Mouse (Mus musculus) CH12.LX (cell line): ENCODE results near the gene Abhd2. TPM values are rescaled to one million over a fixed set of nuclear protein-coding genes. Genes with fewer than 3 reads are reported as not detected.

Experiments used
- DNase-seq: peaks from one replicate; pipeline ENCODE4 v3.0.0-alpha.2; 2013; ENCODE audit errors: extremely low read depth
- H3K27ac ChIP-seq: 2 replicates; pipeline ENCODE4 v1.5.1; 2012; ENCODE audit warnings: low read depth, mild to moderate bottlenecking, control low read depth, moderate library complexity; ENCODE audit not compliant: insufficient read depth
- H3K27me3 ChIP-seq: replicated peaks from 2 replicates; pipeline ENCODE3; 2012; ENCODE audit warnings: inconsistent platforms
- H3K36me3 ChIP-seq, 2 experiments: replicated peaks in 1 of 2; 2 replicates each; pipeline versions ENCODE3 to v1.6.1; 2012; ENCODE audit warnings: inconsistent platforms in 1 of 2, low read length in 1 of 2, mild to moderate bottlenecking in 1 of 2, mixed read lengths in 1 of 2, moderate library complexity in 1 of 2; ENCODE audit not compliant: control insufficient read depth in 1 of 2, insufficient read depth in 1 of 2
- H3K4me1 ChIP-seq, 2 experiments: 2 replicates each; pipeline ENCODE4 v1.6.1; 2012; ENCODE audit warnings: inconsistent platforms in 1 of 2, moderate library complexity in 1 of 2; ENCODE audit not compliant: insufficient read depth in 2 of 2, control insufficient read depth in 1 of 2
- H3K4me2 ChIP-seq: 2 replicates; pipeline ENCODE4 v1.6.1; 2012; ENCODE audit warnings: low read depth, mild to moderate bottlenecking, control low read depth; ENCODE audit not compliant: poor library complexity, insufficient read depth, severe bottlenecking
- H3K4me3 ChIP-seq, 3 experiments: fragments of 150-350 bp in 1 of 3; sonication (generic) in 1 of 3; replicated peaks in 1 of 3; 2 replicates each; pipeline versions ENCODE3 to v1.5.1; 2011 to 2012; ENCODE audit warnings: low read depth in 2 of 3, low read length in 2 of 3, mild to moderate bottlenecking in 2 of 3, moderate library complexity in 2 of 3, control low read depth in 1 of 3, improper control_type of control experiment in 1 of 3, inconsistent platforms in 1 of 3, mixed read lengths in 1 of 3; ENCODE audit not compliant: poor library complexity in 1 of 3
- H3K79me2 ChIP-seq: replicated peaks from 2 replicates; pipeline ENCODE4 v1.6.1; 2012; ENCODE audit warnings: mild to moderate bottlenecking, moderate library complexity; ENCODE audit not compliant: control insufficient read depth, poor library complexity, insufficient read depth, severe bottlenecking; ENCODE audit errors: extremely low read depth
- H3K9ac ChIP-seq: 2 replicates; pipeline ENCODE4 v1.6.1; 2012; ENCODE audit warnings: low read depth, mild to moderate bottlenecking, control low read depth, moderate library complexity; ENCODE audit not compliant: insufficient read depth
- H3K9me3 ChIP-seq: replicated peaks from 2 replicates; pipeline ENCODE3; 2012; ENCODE audit warnings: low read length, inconsistent platforms, mixed read lengths
- CHD1 ChIP-seq: IDR thresholded peaks from 2 replicates; pipeline ENCODE4 v1.6.1; 2012; ENCODE audit warnings: low read depth, low read length, improper control_type of control experiment, inconsistent platforms
- CTCF ChIP-seq, 2 experiments: IDR thresholded peaks in 1 of 2; conservative IDR thresholded peaks in 1 of 2; 2 replicates each; pipeline ENCODE4 v1.5.1; 2011 to 2012; ENCODE audit warnings: low read depth in 2 of 2, low read length in 2 of 2, improper control_type of control experiment in 1 of 2, inconsistent platforms in 1 of 2, mild to moderate bottlenecking in 1 of 2, moderate library complexity in 1 of 2
- GABPA ChIP-seq: IDR thresholded peaks from 2 replicates; pipeline ENCODE4 v1.6.1; 2012; ENCODE audit warnings: low read depth, low read length, improper control_type of control experiment, inconsistent platforms; ENCODE audit not compliant: insufficient replicate concordance
- NELFE ChIP-seq: IDR thresholded peaks from 2 replicates; pipeline ENCODE4 v1.6.1; 2011; ENCODE audit warnings: low read depth, low read length, improper control_type of control experiment
- POLR2AphosphoS2 ChIP-seq: IDR thresholded peaks from 2 replicates; pipeline ENCODE4 v1.6.1; 2011; ENCODE audit warnings: low read depth, low read length, improper control_type of control experiment
- SIN3A ChIP-seq: IDR thresholded peaks from 2 replicates; pipeline ENCODE4 v1.6.1; 2012; ENCODE audit warnings: low read length, improper control_type of control experiment, inconsistent platforms
- TCF12 ChIP-seq: IDR thresholded peaks from 2 replicates; pipeline ENCODE4 v1.6.1; 2014; ENCODE audit warnings: low read depth, mild to moderate bottlenecking, inconsistent platforms, low read length, improper control_type of control experiment
- dilution Hi-C: fragments of 300-500 bp; cut with MboI; formaldehyde crosslinking; loops from 2 replicates; pipeline ENCODE4 v1.14.3; 2020; ENCODE audit warnings: low sequenced_read_pairs; ENCODE audit not compliant: extremely low pct_unique_long_range_greater_than_20kb, extremely low pct_ligation_motif_present
- in situ Hi-C: fragments of 300-500 bp; cut with MboI; formaldehyde crosslinking; loops from 3 replicates; pipeline ENCODE4 v1.14.3; 2019; ENCODE audit warnings: low sequenced_read_pairs, low pct_ligation_motif_present, low pct_unique_long_range_greater_than_20kb, mixed read lengths
- polyA plus RNA-seq: library from polyadenylated mRNA; unstranded; fragments of >175 nt; gene quantifications from 2 replicates; pipeline ENCODE4 v1.2.1, GENCODE M21; 2012; ENCODE audit warnings: low read depth; ENCODE audit not compliant: insufficient read length
- total RNA-seq, 2 experiments: library from RNA; depleted of rRNA; stranded (reverse); fragments of 300-350 nt in 1 of 2; fragments of >200 nt in 1 of 2; gene quantifications; 2 replicates each; pipeline ENCODE4 v1.2.3; 2012 to 2014

Gene Abhd2
- total and polyA plus RNA-seq, 3 experiments: 6.0 to 15.4 (median 9.9) TPM

DNA sequence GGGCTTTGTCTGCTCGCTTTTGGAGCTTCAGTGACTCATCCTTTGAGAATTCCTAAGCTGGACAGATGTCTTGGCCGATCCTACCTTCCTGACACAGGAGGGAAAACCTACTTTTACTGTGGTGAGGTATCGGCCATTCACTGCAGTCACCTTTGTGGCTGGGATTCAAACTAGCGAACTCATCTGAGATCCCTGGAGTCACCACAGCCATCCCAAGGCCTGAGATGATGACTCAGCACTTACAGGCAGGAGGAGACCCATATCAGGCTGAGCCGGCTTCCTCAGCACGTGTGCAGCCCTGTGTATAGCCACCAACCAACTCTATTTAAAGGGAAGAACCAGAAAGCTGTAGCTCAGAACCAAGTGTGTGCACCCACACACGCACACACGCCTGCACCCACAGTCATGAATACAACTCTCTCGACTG, 2.0 kb upstream of the Abhd2 start:
- DNase-seq: no peak
- in situ Hi-C loops (loop anchor here (25.0 kb wide), 1 partner anchor 191 kb away; the partner anchor contains the start of gene Polg), dilution Hi-C loops (no loop called here)
- Histone ChIP-seq H3K4me2 (no peak overlapping the region), H3K9ac (no peak overlapping the region), H3K27me3 (no peaks in the 10 kb centered on the region), H3K36me3 (no peaks in the 10 kb centered on the region), H3K4me3 (no peak overlapping the region), H3K27ac (no peak overlapping the region), H3K4me1 (peaks cover 14 to 71% of the 10 kb centered on the region in 2 experiments), H3K9me3 (no peaks in the 10 kb centered on the region), H3K79me2 (peaks cover 3% of the 10 kb centered on the region; the same call in 1 of the 2 replicates)
- TF ChIP-seq GABPA: no peak
- no peak for TF ChIP-seq POLR2AphosphoS2
- no peak for TF ChIP-seq NELFE

DNA sequence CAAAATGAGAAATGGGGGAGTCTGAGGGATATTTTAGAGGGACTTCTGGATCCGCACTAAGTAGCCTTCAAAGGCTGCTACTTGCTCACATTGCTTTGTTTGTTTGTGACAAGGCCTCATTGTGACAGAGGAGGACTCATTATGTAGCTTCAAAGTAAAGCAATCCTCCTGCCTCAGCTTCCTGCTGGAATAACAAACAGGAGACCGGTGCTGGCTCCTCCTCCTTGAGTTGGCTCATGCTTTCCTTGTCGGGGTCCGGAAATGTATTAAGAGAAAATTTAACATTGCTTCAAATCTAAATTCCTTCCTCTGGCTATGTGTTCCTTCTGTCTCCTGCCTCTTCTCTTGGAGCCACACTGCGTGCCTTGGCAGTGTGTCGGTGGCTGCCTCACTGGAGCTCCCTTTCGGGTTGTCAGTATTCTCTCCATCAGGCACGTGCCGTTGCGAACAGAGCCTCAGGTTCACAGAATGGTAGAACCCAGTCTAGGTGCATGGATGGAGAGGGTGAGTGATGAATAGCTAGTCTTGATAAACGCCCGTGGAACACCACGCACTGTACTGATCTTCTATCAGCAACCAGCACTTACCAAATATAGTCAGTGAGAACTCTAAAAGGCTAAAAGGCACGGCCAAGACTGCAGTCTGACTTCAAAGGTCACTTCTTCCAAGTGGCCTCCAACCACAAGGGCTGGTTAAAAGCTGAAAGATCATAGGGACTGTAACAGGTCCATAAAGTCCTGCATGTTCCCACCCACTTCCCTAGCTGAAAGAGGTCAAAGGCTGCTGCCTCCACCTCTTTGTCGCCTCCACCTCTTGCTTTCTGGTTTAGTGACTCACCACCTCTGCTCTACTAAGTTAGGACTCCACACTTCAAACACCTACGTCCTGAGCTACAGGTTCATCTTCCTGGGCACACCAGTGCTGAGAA, 874 bp upstream of the Abhd2 start:
- peaks cover 14 to 77% of the 10 kb centered on the region in 2 experiments for H3K4me1 ChIP-seq
- H3K79me2 ChIP-seq: peaks cover 4% of the 10 kb centered on the region; the same call in 1 of the 2 replicates
- peak overlapping the region; percentile 40 to 91 (median 54) for H3K4me3 ChIP-seq
- peak overlapping the region; percentile 68 for H3K4me2 ChIP-seq
- TF ChIP-seq CTCF (conservative IDR thresholded peaks at IDR 0.05 in 1 of 2, IDR thresholded peaks at IDR 0.05 in 1 of 2; ENCODE audit: low read depth in 2 of 2, low read length in 2 of 2): no peak
- no peak for TF ChIP-seq CHD1
- TF ChIP-seq SIN3A: 0 out of 2 replicates have a peak, but pooled peaks have one; percentile 64
- no peaks in the 10 kb centered on the region for H3K27me3 ChIP-seq
- no peaks in the 10 kb centered on the region for H3K36me3 ChIP-seq
- H3K27ac ChIP-seq: no peak overlapping the region
- dilution Hi-C loops (no loop called here), in situ Hi-C loops (loop anchor here (25.0 kb wide), 1 partner anchor 190 kb away; the partner anchor contains the start of gene Polg)
- H3K9me3 ChIP-seq: no peaks in the 10 kb centered on the region
- peak overlapping the region; percentile 56; the same call in 1 of the 2 replicates for H3K9ac ChIP-seq
- DNase-seq: no peak

DNA sequence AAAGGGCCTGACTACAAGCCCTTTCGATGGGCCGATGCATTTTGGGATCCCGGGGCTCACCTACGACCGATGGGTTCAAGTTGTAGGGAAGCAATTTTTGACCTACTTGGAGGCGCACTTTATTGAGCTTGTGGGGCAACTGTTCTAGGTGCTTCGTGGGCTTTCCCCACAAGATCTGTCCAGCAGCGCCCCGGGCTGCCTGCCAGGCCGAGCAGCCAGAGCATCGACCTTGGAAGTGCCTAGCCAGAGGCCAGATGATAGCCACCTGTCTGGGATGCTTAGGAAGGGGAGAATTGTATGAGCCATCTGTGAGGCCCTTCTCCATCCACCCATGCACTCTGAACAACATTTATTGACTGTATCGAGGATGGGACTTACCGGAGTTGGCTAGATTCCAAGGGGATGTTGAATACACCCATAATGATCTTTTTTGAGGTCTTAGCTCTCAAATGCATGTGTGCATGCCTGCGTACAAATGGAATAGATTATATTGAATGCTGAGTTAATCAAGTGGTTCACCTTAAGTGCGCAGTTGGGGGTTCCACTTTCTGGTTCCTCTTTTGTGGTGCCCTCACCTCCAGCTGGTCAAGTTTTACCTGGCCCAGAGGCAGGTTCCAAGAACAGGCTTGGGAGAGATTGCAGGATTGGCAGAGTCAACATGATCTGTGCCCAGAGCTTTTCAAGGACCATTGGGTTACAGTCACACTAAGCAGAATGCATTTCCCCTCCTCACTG, 906 bp downstream of the Abhd2 start:
- in situ Hi-C loops (loop anchor here (25.0 kb wide), 1 partner anchor 188 kb away; the partner anchor contains the start of gene Polg), dilution Hi-C loops (no loop called here)
- Histone ChIP-seq H3K9ac (peak overlapping the region; percentile 44), H3K27me3 (no peaks in the 10 kb centered on the region), H3K4me2 (peak overlapping the region; percentile 94), H3K4me3 (peak overlapping the region; percentile 57 to 91 (median 71)), H3K9me3 (no peaks in the 10 kb centered on the region), H3K36me3 (peaks cover 0 to 3% of the 10 kb centered on the region in 2 experiments), H3K27ac (no peak overlapping the region), H3K4me1 (peaks cover 6 to 78% of the 10 kb centered on the region in 2 experiments), H3K79me2 (peaks cover 4% of the 10 kb centered on the region; the same call in 1 of the 2 replicates)
- TF ChIP-seq POLR2AphosphoS2: no peak
- TF ChIP-seq GABPA: no peak
- no peak for TF ChIP-seq TCF12
- no peak for DNase-seq
